Mouse (Mus musculus) E14TG2a.4 (cell line): ENCODE results near the gene Cpm.

Experiments used
- H3K27me3 ChIP-seq: 2 replicates; pipeline ENCODE4 v1.6.1; 2014; ENCODE audit warnings: low read length, control low read depth; ENCODE audit not compliant: insufficient read depth
- H3K36me3 ChIP-seq: 2 replicates; pipeline ENCODE4 v1.6.1; 2014; ENCODE audit warnings: low read length, control low read depth; ENCODE audit not compliant: insufficient read depth
- H3K4me1 ChIP-seq: replicated peaks from 2 replicates; pipeline ENCODE4 v1.6.1; 2014; ENCODE audit warnings: low read depth, low read length, control low read depth
- H3K4me3 ChIP-seq: replicated peaks from 2 replicates; pipeline ENCODE4 v1.5.1; 2014; ENCODE audit warnings: mild to moderate bottlenecking, low read length
- H3K9me3 ChIP-seq: 2 replicates; pipeline ENCODE4 v1.6.1; 2014; ENCODE audit warnings: low read length, control low read depth
- CTCF ChIP-seq: conservative IDR thresholded peaks from 2 replicates; pipeline ENCODE4 v1.5.1; 2014; ENCODE audit warnings: low read length
- NANOG ChIP-seq: IDR thresholded peaks from 2 replicates; pipeline ENCODE4 v1.6.1; 2014; ENCODE audit warnings: borderline replicate concordance, low read length, mixed read lengths
- POU5F1 ChIP-seq: IDR thresholded peaks from 2 replicates; pipeline ENCODE4 v1.6.1; 2014; ENCODE audit warnings: low read length, borderline replicate concordance

Cpm gene

DNA sequence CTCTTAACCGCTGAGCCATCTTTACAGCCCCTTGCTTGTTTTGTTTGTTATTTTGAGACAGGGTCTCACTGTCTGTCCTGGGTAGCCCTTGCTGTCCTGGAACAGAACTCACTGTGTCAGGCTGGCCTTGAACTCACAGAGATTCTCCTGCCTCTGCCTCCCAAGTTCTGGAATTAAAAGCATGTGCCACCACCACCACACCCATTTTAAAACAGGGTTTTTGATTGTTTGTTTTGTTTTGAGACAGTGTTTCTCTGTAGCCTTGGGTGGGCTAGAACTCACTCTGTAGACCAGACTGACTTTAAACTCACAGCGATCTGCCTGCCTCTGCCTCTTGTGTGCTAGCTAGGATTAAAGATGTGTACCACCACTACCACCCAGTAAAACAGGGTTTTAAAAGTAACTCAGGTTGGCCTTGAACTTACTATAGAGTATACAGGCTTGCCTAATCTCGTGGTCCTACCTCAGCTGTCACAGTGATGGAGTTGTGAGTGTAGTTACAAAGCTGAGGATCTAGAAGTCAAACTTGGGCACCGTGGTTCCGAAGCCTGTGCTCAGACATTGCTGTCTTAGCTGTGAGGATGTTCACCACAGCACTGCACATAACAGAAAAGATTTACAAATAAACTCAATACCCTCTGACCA, 4.4 kb downstream of the Cpm start:
- TF ChIP-seq NANOG (no peak), CTCF (no peak), POU5F1 (no peak)
- peaks cover 8% of the 10 kb centered on the region for H3K4me1 ChIP-seq
- peaks cover 9% of the 10 kb centered on the region for H3K9me3 ChIP-seq
- H3K4me3 ChIP-seq: no peak overlapping the region
- no peaks in the 10 kb centered on the region for H3K36me3 ChIP-seq
- peaks cover 41% of the 10 kb centered on the region for H3K27me3 ChIP-seq

DNA sequence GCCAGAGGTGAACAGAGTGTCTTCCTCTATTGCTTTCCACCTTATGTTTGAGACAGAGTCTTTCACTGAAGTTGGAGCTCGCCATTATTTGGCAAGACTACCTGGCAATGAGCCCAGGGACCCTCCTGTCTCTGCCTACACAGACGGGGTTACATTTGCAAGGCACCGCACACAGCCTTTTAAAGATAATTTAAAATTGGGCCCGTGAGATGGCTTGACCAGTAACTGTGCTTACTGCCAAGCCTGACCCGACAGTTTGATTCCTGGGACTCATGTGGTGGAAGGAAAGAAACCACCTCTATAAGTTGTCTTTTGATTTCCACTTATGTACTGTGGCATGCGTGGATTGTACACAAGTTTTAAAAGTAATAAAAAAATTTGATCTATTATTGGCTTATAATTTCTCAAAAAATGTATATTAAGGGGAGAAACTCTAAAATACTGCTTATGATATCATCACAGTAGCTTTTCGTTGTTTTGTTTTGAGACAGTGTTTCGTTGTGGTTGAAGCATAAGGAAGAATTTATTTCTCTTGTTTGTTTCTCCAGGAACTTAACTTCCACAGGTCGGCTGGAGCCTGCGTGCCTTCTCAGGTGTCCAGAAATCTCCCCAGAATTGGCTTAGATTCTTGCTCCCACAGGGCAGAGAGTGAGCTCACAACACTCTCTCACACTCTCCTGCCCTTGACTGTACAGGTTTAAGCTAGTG, 5.2 kb downstream of the Cpm start:
- H3K9me3 ChIP-seq: peaks cover 9% of the 10 kb centered on the region
- no peak for TF ChIP-seq NANOG
- TF ChIP-seq POU5F1: no peak
- TF ChIP-seq CTCF: no peak
- H3K4me1 ChIP-seq: peaks cover 8% of the 10 kb centered on the region; the same call in 1 of the 2 replicates
- no peaks in the 10 kb centered on the region for H3K36me3 ChIP-seq
- no peak overlapping the region for H3K4me3 ChIP-seq
- peaks cover 36% of the 10 kb centered on the region for H3K27me3 ChIP-seq

DNA sequence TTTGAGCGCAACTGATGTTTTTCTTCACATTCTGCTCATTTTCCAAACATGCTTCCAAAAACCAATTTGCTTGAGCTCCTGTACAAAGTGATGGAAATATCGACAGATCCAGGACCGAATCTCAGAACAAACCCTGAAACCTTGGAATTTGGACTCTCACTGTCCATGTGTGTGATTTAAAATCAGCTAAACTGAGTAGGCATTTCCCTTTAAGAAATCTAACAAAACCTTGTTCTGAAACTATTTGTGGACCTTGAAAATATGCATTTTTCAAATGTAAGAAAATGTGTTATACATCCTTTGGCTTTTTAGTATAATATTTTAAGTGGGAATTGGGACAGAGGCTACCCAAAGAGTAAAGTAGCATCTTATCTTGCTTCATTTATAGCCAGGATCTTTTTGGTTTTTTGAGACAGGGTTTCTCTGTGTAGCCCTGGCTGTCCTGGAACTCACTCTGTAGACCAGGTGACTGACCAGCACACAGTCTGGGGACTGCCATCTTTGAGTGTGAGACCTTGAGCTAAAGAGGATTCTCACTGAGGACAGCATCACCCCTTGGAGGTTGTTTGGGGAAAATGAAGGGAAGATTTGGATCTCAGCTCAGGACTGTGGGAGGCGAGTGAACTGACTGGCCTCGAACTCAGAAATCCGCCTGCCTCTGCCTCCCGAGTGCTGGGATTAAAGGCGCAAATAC, 5.9 kb downstream of the Cpm start:
- Histone ChIP-seq H3K9me3 (peaks cover 9% of the 10 kb centered on the region), H3K4me1 (peaks cover 11% of the 10 kb centered on the region), H3K27me3 (peaks cover 34% of the 10 kb centered on the region), H3K4me3 (no peak overlapping the region), H3K36me3 (no peaks in the 10 kb centered on the region)
- TF ChIP-seq NANOG (no peak), POU5F1 (no peak), CTCF (no peak)

DNA sequence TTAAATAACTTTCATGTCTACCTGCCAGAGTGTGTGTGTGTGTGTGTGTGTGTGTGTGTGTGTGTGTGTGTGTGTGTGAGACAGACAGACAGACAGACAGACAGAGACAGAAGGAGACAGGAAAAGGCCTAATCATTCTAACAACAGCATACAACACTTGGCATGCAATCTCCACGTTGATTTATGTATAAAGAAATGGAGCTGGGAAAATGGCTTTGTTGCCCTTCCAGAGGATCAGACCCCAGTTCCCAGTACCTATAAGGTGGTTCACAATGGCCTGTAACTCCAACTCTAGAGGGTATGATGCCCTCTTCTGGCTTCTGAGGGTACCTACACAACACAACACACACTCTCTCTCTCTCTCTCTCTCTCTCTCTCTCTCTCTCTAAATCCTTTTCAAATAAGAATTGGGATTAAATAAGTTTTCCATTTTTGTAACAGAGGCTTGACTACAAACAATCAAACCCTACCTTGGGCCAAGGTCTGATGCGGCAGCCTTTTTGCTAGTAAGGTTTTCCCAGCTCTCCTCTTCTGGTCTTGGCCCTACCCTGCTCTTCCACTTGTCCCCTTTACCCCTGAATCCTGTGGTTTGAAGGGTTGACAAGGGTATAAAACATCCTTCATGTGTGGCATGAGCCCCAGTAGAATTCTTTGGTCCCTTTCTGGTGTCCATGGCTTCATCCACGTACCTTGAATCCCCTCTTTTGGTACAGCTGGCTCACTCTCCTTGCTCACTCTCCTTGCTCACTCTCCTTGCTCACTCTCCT, 6.7 kb downstream of the Cpm start:
- peaks cover 17% of the 10 kb centered on the region for H3K4me1 ChIP-seq
- no peak overlapping the region for H3K4me3 ChIP-seq
- peaks cover 9% of the 10 kb centered on the region for H3K9me3 ChIP-seq
- peaks cover 31% of the 10 kb centered on the region for H3K27me3 ChIP-seq
- H3K36me3 ChIP-seq: no peaks in the 10 kb centered on the region
- no peak for TF ChIP-seq CTCF
- TF ChIP-seq NANOG: no peak
- no peak for TF ChIP-seq POU5F1

DNA sequence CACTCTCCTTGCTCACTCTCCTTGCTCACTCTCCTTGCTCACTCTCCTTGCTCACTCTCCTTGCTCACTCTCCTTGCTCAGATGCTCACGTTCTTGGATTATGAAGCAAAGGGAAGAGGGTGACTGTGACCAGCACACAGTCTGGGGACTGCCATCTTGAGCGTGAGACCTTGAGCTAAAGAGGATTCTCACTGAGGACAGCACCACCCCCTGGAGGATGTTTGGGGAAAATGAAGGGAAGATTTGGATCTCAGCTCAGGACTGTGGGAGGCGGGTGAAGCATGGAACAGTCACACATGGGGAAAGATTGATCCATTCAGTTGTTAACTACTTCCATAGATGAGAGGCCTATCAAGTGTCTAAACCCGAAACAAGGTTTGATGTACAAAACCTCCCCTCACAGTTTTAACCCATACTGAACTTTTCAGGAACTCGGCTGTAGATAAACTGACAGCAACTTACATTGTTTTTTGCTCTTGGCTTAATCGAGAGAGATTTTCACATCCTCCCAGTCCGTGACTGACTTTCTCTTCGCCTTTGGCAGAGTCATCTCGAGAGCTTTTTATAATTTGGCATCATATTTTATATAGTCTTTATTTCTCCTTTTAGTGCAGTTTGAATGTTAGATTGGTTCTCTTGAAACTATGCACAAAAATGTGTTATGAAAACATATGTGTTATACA, 7.9 kb downstream of the Cpm start:
- Histone ChIP-seq H3K4me1 (peaks cover 25% of the 10 kb centered on the region), H3K4me3 (no peak overlapping the region), H3K36me3 (no peaks in the 10 kb centered on the region), H3K27me3 (peaks cover 28% of the 10 kb centered on the region), H3K9me3 (peaks cover 9% of the 10 kb centered on the region)
- peak; percentile 21; the same call in 1 of the 2 replicates for TF ChIP-seq CTCF
- no peak for TF ChIP-seq NANOG
- no peak for TF ChIP-seq POU5F1

DNA sequence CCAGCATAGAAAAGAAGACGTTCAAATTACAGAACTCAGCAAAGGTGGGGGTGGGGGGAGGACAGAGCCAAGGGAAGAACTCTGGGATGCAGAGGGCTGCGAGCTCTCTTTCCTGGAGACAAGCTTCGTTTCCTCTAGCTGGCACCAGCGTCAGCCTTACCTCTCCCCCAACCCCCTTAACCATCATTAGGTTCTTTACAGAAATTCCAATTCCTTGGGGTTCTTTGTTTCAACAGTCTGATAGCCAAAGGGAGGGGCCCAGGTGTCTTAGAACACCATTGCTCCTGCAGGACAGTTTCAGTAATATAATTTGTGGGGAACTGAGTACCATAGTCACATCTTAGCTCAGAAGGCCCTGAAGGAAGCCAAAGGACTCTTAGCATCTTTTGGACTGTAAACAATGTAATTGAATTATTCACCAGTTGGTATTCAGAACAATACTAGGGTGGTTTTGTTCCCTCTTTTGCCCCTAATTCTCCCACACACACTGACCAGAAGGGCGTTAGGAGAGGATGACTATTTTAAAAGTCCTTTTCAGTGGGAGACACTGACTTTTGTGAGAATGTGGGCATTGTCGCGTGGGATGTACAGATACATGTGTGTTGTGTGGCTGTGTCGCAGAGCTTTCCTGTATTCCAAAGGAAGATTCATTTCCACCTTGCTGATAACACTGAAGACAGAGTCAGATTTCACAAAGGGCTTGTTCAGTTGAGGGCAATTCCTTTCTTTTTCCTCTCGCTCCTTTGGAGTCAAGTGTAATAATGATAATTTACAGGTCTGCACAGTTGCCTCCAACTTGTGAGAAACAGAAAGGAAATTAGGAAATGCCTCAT, 8.7 kb downstream of the Cpm start:
- Histone ChIP-seq H3K9me3 (peaks cover 9% of the 10 kb centered on the region), H3K4me3 (no peak overlapping the region), H3K4me1 (peaks cover 29% of the 10 kb centered on the region), H3K27me3 (peaks cover 35% of the 10 kb centered on the region), H3K36me3 (no peaks in the 10 kb centered on the region)
- TF ChIP-seq POU5F1: no peak
- TF ChIP-seq NANOG: no peak
- TF ChIP-seq CTCF: no peak

DNA sequence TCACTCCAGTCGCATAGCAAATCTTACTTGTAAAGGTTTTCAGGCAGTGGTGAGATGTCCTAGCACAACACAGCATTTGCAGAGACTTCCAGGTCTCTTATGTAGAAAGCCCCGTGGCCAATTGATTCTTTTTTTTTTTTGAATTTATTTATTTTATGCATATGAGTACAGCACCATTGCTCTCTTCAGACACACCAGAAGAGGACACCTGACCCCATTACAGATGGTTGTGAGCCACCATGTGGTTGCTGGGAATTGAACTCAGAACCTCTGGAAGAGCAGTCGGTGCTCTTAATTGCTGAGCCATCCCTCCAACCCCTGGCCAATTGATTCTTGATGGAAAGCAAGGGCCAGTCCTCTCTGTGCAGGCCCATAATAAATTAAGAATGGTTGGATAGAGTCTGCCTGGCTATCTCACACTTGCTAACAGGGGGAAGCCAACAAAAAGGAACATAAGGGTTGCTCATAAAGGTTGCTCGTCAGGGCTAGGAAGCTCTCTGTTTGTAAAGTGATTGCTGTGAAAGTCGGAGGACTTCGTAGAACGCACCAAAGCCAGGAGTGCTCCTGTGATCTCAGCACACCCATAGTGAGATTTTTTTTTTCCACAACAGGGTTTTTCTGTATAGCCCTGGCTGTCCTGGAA, 9.4 kb downstream of the Cpm start:
- H3K4me1 ChIP-seq: peaks cover 34% of the 10 kb centered on the region
- no peak overlapping the region for H3K4me3 ChIP-seq
- no peaks in the 10 kb centered on the region for H3K36me3 ChIP-seq
- TF ChIP-seq CTCF (no peak), POU5F1 (no peak)
- peaks cover 35% of the 10 kb centered on the region for H3K27me3 ChIP-seq
- H3K9me3 ChIP-seq: peaks cover 9% of the 10 kb centered on the region
